Mouse (Mus musculus) ES-E14 (cell line): ENCODE measurements around the gene Ephb1. TPM values are rescaled to one million over a fixed set of nuclear protein-coding genes. Genes with fewer than 3 reads are reported as not detected.

ENCODE experiments used
- DNase-seq: peaks from one replicate; pipeline ENCODE4 v3.0.0-alpha.2; 2013; ENCODE audit warnings: low read depth, low spot score
- H3K27ac ChIP-seq: 2 replicates; pipeline ENCODE4 v1.5.1; 2012; ENCODE audit warnings: low read depth, mild to moderate bottlenecking, low read length, moderate library complexity, mixed read lengths; ENCODE audit not compliant: poor library complexity, insufficient read depth, severe bottlenecking
- H3K36me3 ChIP-seq: 2 replicates; pipeline ENCODE4 v1.6.1; 2012; ENCODE audit warnings: mild to moderate bottlenecking, low read length, moderate library complexity, mixed read lengths; ENCODE audit not compliant: control insufficient read depth, poor library complexity, insufficient read depth, severe bottlenecking
- H3K4me1 ChIP-seq, 2 experiments: fragments of 150-350 bp in 1 of 2; sonication (generic) in 1 of 2; 2 replicates each; pipeline ENCODE4 v1.6.1; 2012; ENCODE audit warnings: low read length in 2 of 2, mild to moderate bottlenecking in 1 of 2, mixed read lengths in 1 of 2; ENCODE audit not compliant: control insufficient read depth in 2 of 2, insufficient read depth in 2 of 2, poor library complexity in 1 of 2
- H3K4me3 ChIP-seq, 2 experiments: fragments of 150-350 bp in 1 of 2; sonication (generic) in 1 of 2; 2 replicates each; pipeline ENCODE4 v1.5.1; 2012; ENCODE audit warnings: low read length in 2 of 2, low read depth in 1 of 2, mild to moderate bottlenecking in 1 of 2, mixed read lengths in 1 of 2; ENCODE audit not compliant: insufficient read depth in 1 of 2, poor library complexity in 1 of 2, severe bottlenecking in 1 of 2
- H3K9ac ChIP-seq: 2 replicates; pipeline ENCODE4 v1.6.1; 2012; ENCODE audit warnings: low read depth, mild to moderate bottlenecking, low read length, mixed read lengths; ENCODE audit not compliant: poor library complexity, insufficient read depth, severe bottlenecking
- H3K9me3 ChIP-seq: fragments of 150-350 bp; sonication (generic); 2 replicates; pipeline ENCODE4 v1.6.1; 2012; ENCODE audit warnings: low read depth, mild to moderate bottlenecking, low read length; ENCODE audit not compliant: control insufficient read depth, insufficient read depth
- CHD2 ChIP-seq: IDR thresholded peaks from 2 replicates; pipeline ENCODE4 v1.6.1; 2014; ENCODE audit warnings: mild to moderate bottlenecking, low read depth, low read length, inconsistent platforms
- HCFC1 ChIP-seq: IDR thresholded peaks from 2 replicates; pipeline ENCODE4 v1.6.1; 2012; ENCODE audit warnings: low read length, inconsistent platforms, borderline replicate concordance; ENCODE audit not compliant: insufficient read depth
- MAFK ChIP-seq: IDR thresholded peaks from 2 replicates; pipeline ENCODE4 v1.6.1; 2014; ENCODE audit warnings: mild to moderate bottlenecking, low read depth, low read length, inconsistent platforms; ENCODE audit not compliant: insufficient read depth
- ZC3H11A ChIP-seq: IDR thresholded peaks from 2 replicates; pipeline ENCODE4 v1.6.1; 2012; ENCODE audit warnings: low read depth, mild to moderate bottlenecking, inconsistent platforms, low read length, borderline replicate concordance
- ZNF384 ChIP-seq: IDR thresholded peaks from 2 replicates; pipeline ENCODE4 v1.6.1; 2012; ENCODE audit warnings: low read depth, low read length, inconsistent platforms
- in situ Hi-C, 2 experiments: fragments of 600-800 bp; cut with MboI; formaldehyde crosslinking; loops; one replicate each; pipeline ENCODE4 v1.15.1; 2025; ENCODE audit warnings: low sequenced_read_pairs in 2 of 2, inconsistent platforms in 1 of 2; ENCODE audit not compliant: unreplicated experiment in 2 of 2
- total RNA-seq: library from RNA; depleted of rRNA; stranded (reverse); fragments of 300-350 nt; gene quantifications from 2 replicates; pipeline ENCODE4 v1.2.3, GENCODE M21; 2012

Ephb1 gene
- total RNA-seq, 1 experiment, result 0.27 TPM

GRCm38 (mm10) chr9:102032376-102032775 is 322.1 kb downstream of the Ephb1 start:
- Histone ChIP-seq H3K27ac (no peak overlapping the region), H3K36me3 (no peaks in the 10 kb centered on the region), H3K4me1 (no peaks in the 10 kb centered on the region), H3K4me3 (no peak overlapping the region), H3K9ac (no peak overlapping the region), H3K9me3 (no peaks in the 10 kb centered on the region)
- TF ChIP-seq HCFC1 (no peak), CHD2 (no peak), MAFK (no peak)
- in situ Hi-C loops, result no loop called here
- DNase-seq, result no peak

GRCm38 (mm10) chr9:102029661-102030060 is 324.8 kb downstream of the Ephb1 start:
- no peaks in the 10 kb centered on the region for H3K4me1 ChIP-seq
- in situ Hi-C loops, result no loop called here
- H3K4me3 ChIP-seq, result no peak overlapping the region

GRCm38 (mm10) chr9:102026136-102026535 is 328.4 kb downstream of the Ephb1 start:
- no peak for TF ChIP-seq ZNF384
- no peak for TF ChIP-seq ZC3H11A
- no peak for TF ChIP-seq MAFK
- no peak for TF ChIP-seq HCFC1
- no peak for TF ChIP-seq CHD2
- DNase-seq, result no peak
- Histone ChIP-seq H3K9me3 (no peaks in the 10 kb centered on the region), H3K27ac (no peak overlapping the region), H3K36me3 (no peaks in the 10 kb centered on the region), H3K4me1 (no peaks in the 10 kb centered on the region), H3K9ac (no peak overlapping the region), H3K4me3 (no peak overlapping the region)
- in situ Hi-C loops, result no loop called here

More at GRCm38 (mm10) chr9:102029661-102030060, 324.8 kb downstream of the Ephb1 start:
- Histone ChIP-seq H3K36me3 (no peaks in the 10 kb centered on the region), H3K9me3 (no peaks in the 10 kb centered on the region), H3K27ac (no peak overlapping the region), H3K9ac (no peak overlapping the region)
- DNase-seq, result no peak
- TF ChIP-seq ZC3H11A (no peak), CHD2 (no peak), ZNF384 (no peak), MAFK (no peak), HCFC1 (no peak)

GRCm38 (mm10) chr9:102025141-102025540 is 329.4 kb downstream of the Ephb1 start:
- Histone ChIP-seq H3K9ac (no peak overlapping the region), H3K36me3 (no peaks in the 10 kb centered on the region), H3K27ac (no peak overlapping the region), H3K4me1 (no peaks in the 10 kb centered on the region), H3K9me3 (no peaks in the 10 kb centered on the region), H3K4me3 (no peak overlapping the region)
- no peak for DNase-seq
- no peak for TF ChIP-seq ZC3H11A
- no peak for TF ChIP-seq HCFC1
- TF ChIP-seq MAFK, result no peak
- TF ChIP-seq ZNF384, result no peak
- no peak for TF ChIP-seq CHD2
- in situ Hi-C loops, result no loop called here

- Histone ChIP-seq H3K27ac (no peak overlapping the region), H3K9ac (no peak overlapping the region), H3K4me3 (no peak overlapping the region), H3K9me3 (no peaks in the 10 kb centered on the region), H3K36me3 (no peaks in the 10 kb centered on the region), H3K4me1 (no peaks in the 10 kb centered on the region)
- no peak for DNase-seq
- TF ChIP-seq ZC3H11A, result no peak
- in situ Hi-C loops, result no loop called here
Observed at GRCm38 (mm10) chr9:102015516-102015915, 339.0 kb downstream of the Ephb1 start.
